Mouse (Mus musculus): ENCODE data around the gene Mrs2. TPM values are rescaled to one million over a fixed set of nuclear protein-coding genes. Genes with fewer than 3 reads are reported as not detected.
A peak's percentile ranks its signal among the peaks of the same experiment; 100 is the strongest.

The Mrs2 gene
- total RNA-seq, 2 experiments from 2014 or later, result 45.9 to 46.9 TPM

GRCm38 (mm10) chr13:24939472-24939871 is 80.7 kb downstream of the Mrs2 start:
- intact Hi-C loops (cut with DNase I), result loop anchor here (10.0 kb wide), 1 partner anchor 175 kb away; no protein-coding TSS in a partner anchor

GRCm38 (mm10) chr13:24938683-24939082 is 81.5 kb downstream of the Mrs2 start:
- peak; percentile 71 to 85 for DNase-seq (ENCODE audit: extremely low spot score in 1 of 2, low spot score in 2 of 2)
- intact Hi-C loops (cut with DNase I), result loop anchor here (10.0 kb wide), 1 partner anchor 176 kb away; no protein-coding TSS in a partner anchor

More at GRCm38 (mm10) chr13:24939472-24939871, 80.7 kb downstream of the Mrs2 start:
- peak in 1 of 2 experiments; percentile 43 for DNase-seq (ENCODE audit: extremely low spot score in 1 of 2, low spot score in 2 of 2)

- intact Hi-C loops (cut with DNase I), result loop anchor here (2.0 to 10.0 kb wide), 2 partner anchors 47 to 177 kb away; no protein-coding TSS in a partner anchor
- no peak for DNase-seq (ENCODE audit: extremely low spot score in 1 of 2, low spot score in 2 of 2)
Observed at GRCm38 (mm10) chr13:24937839-24938166, 82.4 kb downstream of the Mrs2 start.

Other genes with a start within 250 kb of the Mrs2 start
- gene BC005537, start 218.7 kb downstream of the Mrs2 start, total RNA-seq (2021), result 100 to 1,000 TPM; 224 TPM
- gene Acot13, start 188.8 kb downstream of the Mrs2 start, total RNA-seq (2021), result 10 to 100 TPM; 42.0 to 49.5 TPM
- gene Tdp2, start 188.7 kb downstream of the Mrs2 start, total RNA-seq (2021), result 10 to 100 TPM; 21.5 to 22.4 TPM
- 10 to 100 TPM; 30.4 to 33.3 TPM for gene D130043K22Rik, start 175.2 kb downstream of the Mrs2 start, total RNA-seq (2021)
- gene Aldh5a1, start 82.7 kb downstream of the Mrs2 start, total RNA-seq (2021), result 10 to 100 TPM; 67.4 to 67.6 TPM
- 10 to 100 TPM in 1 of 2 experiments, 1 to 10 TPM in 1; 7.8 to 11.8 TPM for gene Gpld1, start 77.2 kb downstream of the Mrs2 start, total RNA-seq (2021)
- gene Dcdc2a, start 35.6 kb upstream of the Mrs2 start, total RNA-seq (2021), result 1 to 10 TPM; 6.7 to 9.4 TPM